7 mouse cellular contexts compared by ENCODE assay signal in genomic region chr7:84151001-84151959, GRCm38 (mm10). TPM values are rescaled to one million over a fixed set of nuclear protein-coding genes. Genes with fewer than 3 reads are reported as not detected.
DNase-seq lines count a peak whose midpoint lies in the region; ATAC-seq lines count a peak whose summit lies in the region.

Abhd17c (minus strand) TSS chr7:84151893.

- no peaks in the 10 kb centered on the region for H3K27me3 ChIP-seq in midbrain, embryonic 14.5 days (ENCODE audit: control insufficient read depth, insufficient read depth, low read length)

- no peaks in the 10 kb centered on the region for H3K9me3 ChIP-seq in midbrain, embryonic 14.5 days (ENCODE audit: control insufficient read depth, low read length)

- intact Hi-C loops in gastrocnemius, postnatal 14 days (cut with DNase I; ENCODE audit: low total_unique reads): no loop called here
- intact Hi-C loops in left cerebral cortex, postnatal 4 days (cut with DNase I): no loop called here

- peak within 1 kb of the TSS; percentile 81 for H3K4me3 ChIP-seq in midbrain, embryonic 14.5 days (replicated peaks; ENCODE audit: low read depth, low read length)

- H3K27ac ChIP-seq in midbrain, embryonic 14.5 days (replicated peaks; ENCODE audit: low read depth, low read length): peak within 1 kb of the TSS; percentile 97

- peak; percentile 3 for ATAC-seq in midbrain, embryonic 14.5 days (ENCODE audit: low FRiP score, low TSS enrichment)

- peak within 1 kb of the TSS; percentile 98 for H3K4me2 ChIP-seq in midbrain, embryonic 14.5 days (ENCODE audit: low read length)

- peak; percentile 61 to 86 for DNase-seq in adrenal gland, adult (ENCODE audit: inconsistent age in 2 of 2, low spot score in 1 of 2)
- peak; percentile 70 for DNase-seq in embryo, embryonic 10 days (ENCODE audit: low spot score)
- DNase-seq in gastrocnemius, postnatal 14 days: peak; percentile 49
- peak; percentile 61 for DNase-seq in induced T-regulatory cell, adult 2 months (ENCODE audit: low read depth)
- peak; percentile 60 for DNase-seq in left cerebral cortex, postnatal 4 days
- peak; percentile 78 for DNase-seq in midbrain, embryonic 14.5 days
- peak; percentile 38 to 46 for DNase-seq in spleen, adult 18-20 months

- WGBS in midbrain, embryonic 14.5 days: under 1% methylated on average over 101 of the region's 109 CpGs

- peak within 1 kb of the TSS; percentile 96 for H3K9ac ChIP-seq in midbrain, embryonic 14.5 days (replicated peaks; ENCODE audit: low read length)

- H3K4me1 ChIP-seq in midbrain, embryonic 14.5 days (ENCODE audit: control insufficient read depth, insufficient read depth, low read length): peaks cover 36% of the 10 kb centered on the region

- H3K36me3 ChIP-seq in midbrain, embryonic 14.5 days (ENCODE audit: control insufficient read depth, insufficient read depth, low read length): no peaks in the 10 kb centered on the region

RNA-seq across cellular contexts. Expression of gene Abhd17c, which starts in this region (rescaled TPM):
- total RNA-seq in gastrocnemius, postnatal 14 days (2021): 1 to 10 TPM; 4.4 to 5.6 TPM
- total RNA-seq in left cerebral cortex, postnatal 4 days (2021): 100 to 1,000 TPM; 108 to 112 TPM
- polyA plus RNA-seq in midbrain, embryonic 14.5 days (2014; fragmentation: Nextera tagmentation; extraction: Ambion mirVana): 50.3 and 55.7 TPM in 2 replicates

Comparison
In these comparisons a context has a peak if more than half of its experiments do, and no peak if none do; other contexts are left out.
1. Peak in every context shown above with its lines: DNase-seq, ATAC-seq, H3K4me3 ChIP-seq and H3K27ac ChIP-seq.
2. RNA of gene Abhd17c (total RNA-seq): 108 to 112 TPM in left cerebral cortex, postnatal 4 days; 4.4 to 5.6 TPM in gastrocnemius, postnatal 14 days; every median in the first group is over 10 times any median in the second.